Mouse (Mus musculus) stomach, postnatal 0 days (tissue): ENCODE measurements around the gene Dync1h1.

Source experiments
- CTCF ChIP-seq: IDR thresholded peaks from 2 replicates; pipeline ENCODE4 v1.5.1; 2016; ENCODE audit warnings: antibody characterized with exemption, low read depth, mild to moderate bottlenecking, moderate library complexity
- EP300 ChIP-seq: optimal IDR thresholded peaks from 2 replicates; pipeline ENCODE3; 2016; ENCODE audit warnings: antibody characterized with exemption

- TF ChIP-seq EP300: no peak
- peak; percentile 99 for TF ChIP-seq CTCF
These were observed 101.8 kb downstream of the Dync1h1 start for GRCm38 (mm10) chr12:110703008-110703471.
